Mouse (Mus musculus) gastrocnemius, adult 8-10 months (tissue): ENCODE data around the gene Ppm1j. TPM values are rescaled to one million over a fixed set of nuclear protein-coding genes. Genes with fewer than 3 reads are reported as not detected.

Experiments
- DNase-seq, 2 experiments: peaks; one replicate each; pipeline ENCODE4 v3.0.0; 2022; ENCODE audit warnings: low spot score in 2 of 2
- total RNA-seq, 4 experiments: library from RNA; stranded (reverse); gene quantifications; 2 replicates each; pipeline ENCODE4 v1.2.4; 2022

The Ppm1j gene
- total RNA-seq, 4 experiments from 2014 or later, result 33.3 to 41.9 (median 35.3) TPM

DNA sequence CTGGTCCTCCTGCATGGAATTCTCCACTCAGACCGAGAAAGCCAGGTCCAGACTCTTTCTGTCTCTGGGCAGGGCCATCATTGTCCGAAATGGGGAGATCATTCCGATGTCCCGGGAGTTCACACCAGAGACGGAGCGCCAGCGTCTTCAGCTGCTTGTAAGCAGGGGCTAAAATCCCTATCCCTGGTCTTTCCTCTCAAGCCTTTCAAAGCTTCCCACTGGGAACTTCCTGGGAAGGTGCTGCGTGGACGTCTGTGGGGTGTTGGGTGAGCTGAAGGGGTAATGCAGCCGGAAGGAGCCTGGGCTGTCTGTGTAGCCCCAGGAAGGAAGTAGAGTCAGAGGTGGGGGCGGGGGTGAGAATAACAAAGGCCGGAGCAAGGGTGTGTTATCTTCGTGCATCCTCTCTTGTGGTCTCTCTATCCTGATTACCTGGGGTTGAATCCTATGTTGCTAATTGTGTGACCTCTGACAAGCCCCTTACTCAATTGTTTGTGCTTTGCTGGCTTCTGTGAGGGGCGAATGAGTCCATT is 3.2 kb downstream of the Ppm1j start:
- no peak for DNase-seq

DNA sequence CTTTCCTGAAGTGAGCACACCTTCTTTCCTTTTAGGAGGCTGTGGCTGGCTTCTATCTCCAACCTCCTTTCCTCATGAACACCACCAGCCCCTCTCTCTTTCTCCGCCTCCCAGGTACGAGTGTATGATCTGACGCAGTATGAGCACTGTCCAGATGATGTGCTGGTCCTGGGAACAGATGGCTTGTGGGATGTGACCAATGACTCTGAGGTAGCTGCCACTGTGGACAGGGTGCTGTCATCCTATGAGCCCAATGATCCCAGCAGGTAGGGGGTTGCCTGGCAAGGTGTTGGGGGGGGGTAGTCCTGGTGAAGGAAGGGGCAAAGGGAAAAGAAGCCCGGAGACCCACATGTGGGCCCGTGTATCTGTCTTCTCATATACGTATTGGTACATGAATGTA is 4.4 kb downstream of the Ppm1j start:
- DNase-seq, result no peak

DNA sequence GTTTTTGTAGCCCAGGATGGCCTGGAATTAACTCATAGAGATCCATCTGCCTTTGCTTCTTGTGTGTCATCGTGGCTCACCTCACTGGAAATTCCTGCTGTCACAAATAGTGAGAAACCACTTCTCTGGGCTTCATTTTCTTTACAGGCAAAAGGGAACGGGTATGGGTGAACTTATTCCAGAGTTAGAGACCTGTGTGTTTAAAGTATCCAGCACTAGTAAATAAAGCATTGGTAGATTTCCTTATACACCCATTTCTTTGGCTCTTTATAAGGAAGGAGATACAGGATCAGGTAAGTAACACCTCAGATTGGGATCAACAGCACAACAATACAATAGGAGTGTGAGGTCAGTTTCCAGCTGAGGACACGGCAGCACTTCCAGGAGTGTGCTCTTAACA is 7.2 kb downstream of the Ppm1j start, which contains the start of gene Rhoc:
Gene Rhoc, plus strand, starts transcription at position 301 of the 400 bp plus-strand sequence.
- no peak for DNase-seq

DNA sequence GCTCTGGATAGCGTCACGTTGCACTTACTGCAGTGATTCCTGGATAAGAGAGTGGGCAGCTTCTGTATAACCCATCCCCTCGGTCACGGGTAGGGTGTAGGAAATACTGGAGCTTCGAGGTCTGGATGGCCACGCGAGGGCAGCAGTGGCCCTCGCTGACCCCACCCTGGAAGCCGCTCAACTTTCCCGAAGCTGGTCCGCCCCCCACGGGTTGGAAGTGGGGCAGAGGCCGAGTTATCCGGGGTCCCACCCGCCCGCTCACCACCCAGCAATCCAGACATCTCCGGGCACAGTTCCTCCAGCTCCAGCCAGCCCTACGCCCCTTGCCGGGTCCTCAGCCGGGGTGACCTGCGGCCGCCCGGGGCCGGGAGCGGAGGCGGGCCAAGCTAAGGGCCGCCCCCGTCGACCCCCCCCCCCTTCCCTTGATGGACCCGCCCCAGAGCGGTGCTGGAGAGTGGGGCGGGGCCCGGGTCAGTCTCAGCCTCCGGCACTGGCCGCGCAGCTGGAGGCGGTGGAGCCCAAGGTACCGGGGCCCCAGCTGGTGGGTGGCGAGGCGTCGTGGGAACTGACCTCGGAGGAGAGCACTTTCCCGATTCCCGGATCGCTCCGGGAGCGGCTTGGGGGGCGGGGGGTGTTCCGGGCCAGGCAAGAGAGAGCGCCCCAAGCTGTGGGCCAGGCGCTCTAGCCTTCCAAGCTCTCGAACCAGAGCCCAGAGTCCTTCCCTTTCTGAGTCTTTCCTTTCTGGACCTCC is 7.9 kb downstream of the Ppm1j start:
- DNase-seq, result peak; percentile 70 to 84

DNA sequence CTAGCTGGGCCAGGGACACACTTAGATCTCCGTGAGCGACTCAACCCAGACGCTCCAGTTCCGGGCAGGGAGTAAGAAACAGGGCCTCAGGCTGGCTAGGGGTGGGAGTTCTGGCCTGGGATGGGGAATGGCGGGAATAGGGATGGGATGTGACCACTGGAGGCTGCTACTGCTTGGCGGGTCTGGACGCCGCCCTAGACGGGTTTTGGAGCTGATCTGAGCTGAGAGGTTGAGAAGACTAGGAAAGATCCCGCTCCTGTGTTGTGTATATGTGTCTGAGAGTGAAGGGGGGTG is 8.4 kb downstream of the Ppm1j start:
- no peak for DNase-seq

DNA sequence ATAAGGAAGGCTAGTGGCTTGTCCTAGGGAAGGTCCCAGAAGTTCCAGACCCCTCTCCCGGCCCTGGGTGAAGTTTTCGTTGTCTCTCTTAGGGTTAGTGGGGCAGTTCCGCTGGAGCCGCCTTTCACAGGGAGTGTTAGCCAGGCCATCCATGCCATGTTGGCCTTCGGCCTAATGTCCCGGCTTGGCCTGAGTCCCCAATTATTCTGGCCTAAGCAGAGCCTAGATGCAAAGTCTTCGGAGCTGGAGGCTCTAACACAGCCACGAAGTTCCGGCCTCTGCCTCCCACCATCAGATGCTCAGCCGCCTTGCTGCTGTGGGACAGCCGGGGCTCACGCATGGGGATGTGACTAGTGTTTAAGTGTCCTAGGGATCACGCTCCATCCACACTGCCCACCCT is 9.0 kb downstream of the Ppm1j start:
- DNase-seq, result no peak

DNA sequence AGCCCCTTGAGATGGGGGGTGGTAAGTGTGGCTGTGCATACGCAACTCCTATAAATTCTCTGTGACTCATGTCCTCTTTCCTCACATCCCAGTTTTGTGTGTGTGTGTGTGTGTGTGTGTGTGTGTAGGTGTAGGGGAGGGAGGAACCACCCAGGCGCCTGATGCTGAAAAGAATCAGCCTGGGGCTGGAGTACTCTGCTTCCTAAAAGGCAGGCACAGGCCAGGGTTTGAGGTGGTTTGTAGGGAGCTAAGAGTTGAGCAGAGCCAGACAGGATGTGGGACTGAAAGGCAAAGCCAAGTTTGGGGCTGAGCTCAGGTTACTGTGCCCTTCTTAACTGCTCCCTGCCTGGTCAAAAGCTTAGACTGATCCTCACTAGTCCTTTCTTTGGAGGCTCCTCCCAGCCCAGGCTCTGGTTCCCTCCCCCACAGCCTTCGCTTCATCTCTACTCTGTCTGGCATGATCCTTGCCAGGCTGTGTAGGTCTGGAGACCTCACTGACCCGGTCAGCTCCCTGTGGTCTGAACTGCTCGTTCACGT is 9.6 kb downstream of the Ppm1j start:
- no peak for DNase-seq

DNA sequence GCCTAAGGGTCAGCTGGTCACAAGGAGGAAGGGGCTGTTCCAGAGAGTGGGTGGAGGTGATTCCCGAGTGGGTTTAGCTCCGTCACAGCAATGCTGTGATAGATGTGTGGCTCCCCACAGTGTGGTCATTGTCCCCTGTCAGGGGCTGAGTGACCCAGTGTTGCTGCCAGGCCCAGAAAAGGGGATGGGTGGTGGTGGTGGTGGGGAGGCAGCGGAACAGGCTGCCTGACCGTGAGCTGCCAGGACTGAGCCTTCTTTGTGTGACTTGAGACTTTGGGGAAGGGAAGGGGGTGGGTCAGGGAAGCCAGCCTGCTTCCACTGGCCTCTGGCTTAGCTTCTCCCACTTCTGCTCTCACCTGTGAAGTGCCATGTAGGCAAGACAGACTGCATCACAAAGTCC is 10.2 kb downstream of the Ppm1j start:
- no peak for DNase-seq

DNA sequence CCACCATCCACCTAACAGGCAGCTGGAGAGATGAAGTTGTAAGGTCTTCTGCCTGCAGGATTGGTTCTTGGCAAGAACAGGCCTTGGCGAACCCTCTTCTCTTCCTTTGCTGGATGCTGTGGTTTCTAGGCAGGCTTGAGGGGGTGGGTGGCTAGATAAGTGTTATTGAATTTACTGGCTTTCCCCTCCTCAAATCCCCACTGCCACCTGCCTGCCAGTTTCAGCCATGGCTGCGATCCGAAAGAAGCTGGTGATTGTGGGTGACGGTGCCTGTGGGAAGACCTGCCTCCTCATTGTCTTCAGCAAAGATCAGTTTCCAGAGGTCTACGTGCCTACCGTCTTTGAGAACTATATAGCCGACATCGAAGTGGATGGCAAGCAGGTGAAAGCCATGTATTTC is 10.8 kb downstream of the Ppm1j start:
- no peak for DNase-seq

DNA sequence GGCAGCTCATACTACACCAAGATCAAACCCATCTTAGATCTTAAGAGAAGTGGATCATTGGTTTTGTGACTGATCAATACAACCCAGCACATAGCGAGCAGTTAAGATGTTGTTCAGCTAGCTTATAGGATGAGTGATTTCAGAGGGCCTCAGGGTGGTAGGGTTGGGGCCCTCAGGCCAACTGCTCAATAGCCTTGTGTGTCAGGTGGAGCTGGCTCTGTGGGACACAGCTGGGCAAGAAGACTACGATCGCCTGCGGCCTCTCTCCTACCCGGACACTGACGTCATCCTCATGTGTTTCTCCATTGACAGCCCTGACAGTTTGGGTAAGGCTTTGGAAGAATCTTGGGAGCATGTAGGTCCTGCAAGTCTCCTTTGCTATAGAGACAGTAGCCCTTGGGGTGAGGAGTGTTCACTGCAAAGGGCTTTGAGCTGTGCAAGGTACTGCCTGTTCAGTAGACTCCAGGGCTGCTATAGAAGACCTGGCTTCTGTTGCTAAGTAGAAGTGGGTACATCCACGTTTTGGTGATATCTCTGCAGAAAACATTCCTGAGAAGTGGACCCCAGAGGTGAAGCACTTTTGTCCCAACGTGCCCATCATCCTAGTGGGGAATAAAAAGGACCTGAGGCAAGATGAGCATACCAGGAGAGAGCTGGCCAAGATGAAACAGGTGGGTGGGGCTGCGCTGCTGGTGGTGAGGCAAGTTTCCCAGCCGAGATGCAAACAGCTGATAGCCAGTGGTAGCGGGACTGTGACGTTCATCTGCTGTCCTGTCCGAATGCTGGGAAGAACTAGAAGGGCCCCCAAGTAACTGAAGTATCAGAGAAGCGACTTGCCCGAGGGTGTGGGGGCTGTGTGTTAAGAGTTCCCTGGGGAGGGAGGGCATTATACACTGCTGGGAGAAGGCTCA is 11.8 kb downstream of the Ppm1j start:
- DNase-seq, result no peak

DNA sequence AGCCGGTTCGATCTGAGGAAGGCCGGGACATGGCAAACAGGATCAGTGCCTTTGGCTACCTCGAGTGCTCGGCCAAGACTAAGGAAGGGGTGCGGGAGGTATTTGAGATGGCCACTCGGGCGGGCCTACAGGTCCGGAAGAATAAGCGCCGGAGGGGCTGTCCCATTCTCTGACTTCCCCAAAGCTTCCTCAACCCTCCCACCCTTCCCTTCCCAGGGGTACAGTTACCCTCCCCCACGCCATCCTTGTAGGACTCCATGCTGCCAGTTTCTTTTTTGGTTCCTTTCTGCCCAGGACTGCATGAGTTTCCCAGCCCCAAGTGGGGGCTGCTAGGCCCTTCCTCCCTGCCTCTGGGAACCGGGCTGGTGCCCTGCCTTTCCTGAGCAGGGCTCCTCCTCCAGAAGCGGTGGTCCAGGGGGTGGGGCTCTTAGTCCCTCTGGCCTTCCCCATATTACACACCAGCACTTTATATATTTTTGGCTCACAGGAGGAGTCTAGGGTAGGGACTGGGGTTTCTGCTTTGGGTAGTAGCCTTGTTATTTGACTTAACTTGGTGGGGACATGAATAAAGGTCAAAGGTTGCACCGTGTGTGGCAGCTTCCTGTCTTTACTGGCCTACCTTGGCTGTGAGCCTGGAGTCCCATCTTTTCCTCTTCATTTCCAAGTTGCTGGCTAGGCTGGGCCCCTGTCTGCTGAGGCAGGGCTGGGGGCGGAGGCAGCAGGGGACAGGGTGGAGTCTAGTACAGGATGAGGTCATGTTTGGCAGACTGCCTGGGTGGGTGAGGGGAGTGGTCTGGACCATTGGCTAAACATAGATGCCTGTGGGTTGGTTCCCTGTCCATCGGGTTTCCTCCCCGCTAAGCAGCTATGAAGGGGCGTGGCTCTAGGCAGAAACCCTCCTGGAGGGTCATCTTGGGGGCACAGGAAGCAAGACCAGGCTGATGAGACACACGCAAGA is 13.3 kb downstream of the Ppm1j start:
- peak; percentile 81 to 83 for DNase-seq

DNA sequence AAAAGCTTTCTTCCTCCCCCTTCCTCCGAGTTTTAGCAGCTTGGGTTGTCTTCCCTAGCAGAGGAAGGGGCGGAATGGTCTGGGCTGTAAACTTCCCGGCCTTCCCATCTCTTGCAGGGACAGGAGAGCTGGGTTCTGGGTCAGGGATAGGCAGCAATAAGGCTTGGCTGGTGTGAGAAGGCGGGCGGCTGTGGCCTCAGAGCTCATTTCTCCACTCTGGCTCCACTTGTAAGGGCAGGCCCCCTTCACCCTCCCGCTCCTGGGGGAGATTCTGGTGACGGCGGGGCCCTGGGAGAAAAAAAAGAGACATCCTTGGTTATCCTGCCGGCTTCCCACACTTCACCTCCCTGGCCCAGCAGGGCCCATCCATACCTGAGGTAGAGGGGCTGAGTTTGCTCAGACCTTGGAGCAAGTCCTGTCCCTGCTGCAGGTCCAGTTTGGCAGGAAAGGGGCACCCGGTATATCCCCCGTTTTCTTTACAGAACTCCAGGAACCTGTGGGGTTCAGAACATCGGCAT is 14.2 kb downstream of the Ppm1j start:
- no peak for DNase-seq

DNA sequence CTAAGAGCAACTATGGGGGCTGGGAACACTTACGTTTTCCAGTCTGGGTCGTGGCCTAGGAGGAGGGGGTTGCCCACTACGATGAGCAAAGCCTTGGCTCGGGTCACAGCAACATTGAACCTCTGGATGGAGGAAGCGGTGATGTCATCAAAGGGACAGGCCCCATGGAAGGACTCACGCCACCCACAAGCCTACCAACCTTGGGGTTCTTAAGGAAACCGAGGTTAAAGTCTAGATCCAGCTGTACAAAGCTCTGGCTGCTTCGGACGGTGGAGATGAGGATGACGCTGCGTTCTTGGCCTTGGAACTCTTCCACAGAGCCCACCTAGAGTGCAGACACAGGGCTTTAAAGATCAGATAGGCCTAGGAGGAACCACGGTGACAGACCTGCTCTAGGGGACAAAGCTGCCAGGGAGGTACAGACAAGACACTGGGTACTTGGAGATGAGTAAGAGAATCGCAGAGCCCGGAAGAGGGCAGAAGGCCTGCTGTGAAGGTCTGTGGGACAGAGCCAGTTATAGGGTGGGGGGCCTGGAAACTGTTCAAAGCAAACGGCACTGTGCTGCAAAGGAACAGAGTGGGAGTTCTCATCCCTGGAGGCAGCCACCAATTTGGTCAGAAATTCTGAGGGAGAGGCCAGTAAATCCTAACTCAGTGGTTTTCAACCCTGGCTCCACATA is 14.9 kb downstream of the Ppm1j start:
- DNase-seq, result no peak

DNA sequence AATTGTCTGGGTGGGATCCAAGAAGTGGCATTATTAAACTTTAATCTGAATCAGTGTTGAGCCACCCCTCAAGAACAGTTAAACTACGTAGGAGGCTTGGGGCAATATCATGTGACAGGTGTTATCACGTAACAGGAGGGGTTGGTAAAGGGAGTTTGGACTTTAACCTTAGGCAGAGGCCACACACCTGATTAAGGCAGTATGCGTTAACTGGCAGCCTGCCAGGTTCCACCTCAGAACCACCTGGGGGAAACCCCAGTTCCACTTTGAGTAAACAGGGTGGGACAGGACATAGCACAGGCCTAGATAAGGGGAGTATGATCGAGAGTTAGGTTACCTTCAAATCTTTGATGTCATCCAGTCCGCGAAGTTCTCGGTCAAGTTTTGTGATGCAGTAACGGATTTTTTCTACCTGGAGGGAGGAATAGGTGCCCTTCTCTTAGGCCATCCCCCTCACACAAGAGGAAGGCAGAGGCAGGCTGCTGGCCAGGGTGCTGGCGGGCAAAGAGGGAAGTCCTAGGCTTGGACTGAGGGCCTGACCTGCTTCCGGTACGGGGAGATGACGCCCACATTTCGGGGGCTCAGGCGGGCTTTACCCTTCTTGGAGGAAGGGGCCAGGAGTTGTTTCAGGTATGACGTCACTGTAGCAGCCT is 15.7 kb downstream of the Ppm1j start:
- DNase-seq, result no peak

DNA sequence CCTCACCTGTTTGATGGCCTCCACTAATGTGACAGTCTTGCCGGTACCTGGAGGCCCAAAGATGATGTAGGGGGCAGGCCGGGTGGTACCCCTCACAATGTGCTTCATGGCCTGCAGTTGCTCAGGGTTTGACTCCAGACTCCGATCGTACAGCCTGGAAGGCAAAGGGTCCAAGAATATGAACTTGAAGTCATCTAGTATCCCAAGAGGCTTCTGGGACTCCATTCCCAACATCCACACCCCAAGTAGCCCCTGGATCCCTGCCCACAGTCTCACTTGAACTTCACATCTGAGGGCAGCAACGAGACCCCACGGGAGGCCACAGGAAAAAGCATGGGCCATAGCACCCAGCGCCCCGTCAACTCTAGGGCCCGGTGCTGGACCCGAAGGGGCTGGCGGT is 19.8 kb downstream of the Ppm1j start:
- DNase-seq, result no peak

DNA sequence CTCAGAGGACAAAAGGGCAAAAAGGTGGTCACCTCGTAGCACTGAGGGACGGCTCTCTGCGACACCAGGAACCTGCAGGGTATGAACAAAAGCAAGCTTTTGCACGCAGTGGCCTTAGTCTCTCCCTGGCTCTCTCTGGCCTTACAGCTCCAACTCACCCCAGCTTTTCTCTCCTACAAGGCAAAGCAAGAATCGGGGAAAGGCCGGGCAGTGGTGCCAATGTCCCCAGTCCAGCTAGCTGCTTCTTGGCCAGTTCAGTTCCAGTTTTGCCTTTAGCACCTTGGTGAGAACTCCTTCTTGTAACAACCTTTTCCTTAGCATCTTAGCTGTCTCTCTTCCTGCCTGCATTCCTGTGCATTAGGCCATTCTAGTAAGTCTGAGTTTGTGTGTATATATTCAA is 20.6 kb downstream of the Ppm1j start:
- no peak for DNase-seq

DNA sequence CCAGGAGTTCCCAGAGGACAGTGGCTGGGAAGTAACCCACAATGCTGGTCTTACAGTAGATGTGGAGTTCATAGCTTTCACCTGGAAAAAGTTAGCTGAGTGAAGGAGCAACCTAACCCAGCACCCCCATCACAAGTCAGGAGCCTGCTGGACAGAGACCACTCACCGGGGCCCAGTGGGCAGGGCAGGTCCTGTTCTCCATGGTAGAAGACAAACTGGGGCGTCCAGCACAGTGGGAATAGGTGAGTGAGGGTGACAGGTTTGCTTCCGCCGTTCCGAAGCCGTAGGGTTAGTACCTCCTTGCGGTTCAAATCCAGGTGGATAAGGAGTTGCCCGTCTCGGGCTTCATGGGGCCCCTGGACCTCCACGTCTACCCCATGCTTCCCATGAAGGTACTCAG is 23.5 kb downstream of the Ppm1j start:
- no peak for DNase-seq

DNA sequence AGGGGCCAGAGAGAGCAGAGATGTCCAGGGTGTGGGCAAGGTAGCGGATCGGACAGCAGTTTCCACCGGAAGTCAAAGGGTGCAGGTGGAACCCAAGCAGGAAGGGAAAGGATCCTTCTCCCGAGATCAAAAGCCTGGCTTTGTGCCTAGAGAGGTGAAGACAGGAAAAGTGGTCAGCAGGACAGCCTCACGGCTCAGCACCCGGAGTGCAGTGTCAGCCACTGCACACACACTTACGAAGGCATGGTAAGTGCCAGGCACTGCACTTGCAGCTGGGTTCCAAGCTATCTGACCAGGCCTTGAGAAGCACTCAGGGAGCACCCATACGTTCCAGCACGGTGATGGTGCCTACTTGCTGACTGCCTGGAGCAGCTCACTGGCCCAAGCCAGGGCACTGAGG is 24.7 kb downstream of the Ppm1j start:
- no peak for DNase-seq

DNA sequence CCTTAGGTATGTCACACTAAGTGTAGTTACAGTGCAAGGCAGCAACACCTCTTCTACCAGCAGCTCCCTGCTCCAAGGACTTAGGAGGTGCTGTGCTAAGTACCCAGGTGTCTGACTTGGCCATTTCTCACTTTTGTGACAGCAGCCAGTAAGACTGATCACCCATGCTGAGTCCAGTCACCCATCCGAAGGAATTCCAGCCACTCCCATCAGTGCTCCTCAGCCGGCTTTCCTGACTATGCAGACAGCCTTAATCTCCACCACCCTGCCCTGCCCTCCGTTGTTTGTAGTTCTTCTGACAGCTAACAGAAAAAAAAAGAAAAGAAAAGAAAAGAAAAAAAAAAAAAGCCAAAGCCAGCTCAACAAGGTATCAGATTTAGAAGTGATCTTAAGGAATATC is 30.9 kb downstream of the Ppm1j start:
- DNase-seq, result no peak

DNA sequence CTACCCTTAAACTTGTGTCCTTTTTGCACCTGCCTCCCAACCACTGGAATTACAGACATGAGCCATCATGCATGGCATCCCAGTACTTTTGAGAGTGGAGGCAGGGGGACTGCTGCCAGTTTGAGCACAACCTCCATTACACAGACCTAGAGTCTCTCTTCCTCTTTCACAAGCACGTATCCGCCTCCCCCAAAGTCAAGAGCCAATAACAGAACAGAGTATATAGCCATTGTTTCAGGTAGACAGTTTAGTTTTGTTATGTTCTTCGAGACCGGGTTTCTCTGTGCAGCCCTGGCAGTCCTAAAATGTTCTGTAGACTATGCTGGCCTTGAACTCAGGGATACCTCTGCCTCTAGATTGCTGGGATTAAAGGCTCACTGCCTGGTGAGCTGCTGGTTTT is 31.4 kb downstream of the Ppm1j start:
- no peak for DNase-seq
